Mouse (Mus musculus) liver, embryonic 14.5 days (tissue): ENCODE results near the gene Islr. TPM values are rescaled to one million over a fixed set of nuclear protein-coding genes. Genes with fewer than 3 reads are reported as not detected.

ENCODE experiments used
- ATAC-seq: fragments of 200-750 bp; cut with Nextera tagmentation; 2 replicates; pipeline ENCODE4 v1.8.0; 2017; ENCODE audit warnings: moderate number of reproducible peaks, mild to moderate bottlenecking, moderate library complexity; ENCODE audit not compliant: insufficient read depth
- DNase-seq, 3 experiments: peaks; one replicate each; pipeline ENCODE4 v3.0.0-alpha.2; 2012 to 2013; ENCODE audit warnings: low read depth in 3 of 3, low spot score in 3 of 3
- H3K27ac ChIP-seq: fragments of 300-500 bp; sonication (generic); 2 replicates; pipeline ENCODE4 v1.5.1; 2014; ENCODE audit warnings: moderate library complexity, mild to moderate bottlenecking, control low read depth, inconsistent platforms
- H3K27me3 ChIP-seq: fragments of 300-500 bp; sonication (generic); 2 replicates; pipeline ENCODE4 v1.6.1; 2014; ENCODE audit warnings: mild to moderate bottlenecking, low read length, moderate library complexity; ENCODE audit not compliant: control insufficient read depth, insufficient read depth
- H3K36me3 ChIP-seq: fragments of 300-500 bp; sonication (generic); replicated peaks from 2 replicates; pipeline ENCODE4 v1.6.1; 2014; ENCODE audit warnings: low read depth; ENCODE audit not compliant: control insufficient read depth, insufficient read depth
- H3K4me1 ChIP-seq, 2 experiments: fragments of 200-500 bp in 1 of 2; fragments of 300-500 bp in 1 of 2; sonication (generic) in 1 of 2; replicated peaks; 2 replicates each; pipeline ENCODE4 v1.6.1; 2012 to 2014; ENCODE audit warnings: antibody characterized with exemption in 1 of 2, inconsistent platforms in 1 of 2, low read length in 1 of 2; ENCODE audit not compliant: control insufficient read depth in 2 of 2, insufficient read depth in 2 of 2
- H3K4me2 ChIP-seq: fragments of 300-500 bp; sonication (generic); 2 replicates; pipeline ENCODE4 v1.6.1; 2014; ENCODE audit warnings: low read depth, mild to moderate bottlenecking, control low read depth, moderate library complexity
- H3K4me3 ChIP-seq, 2 experiments: fragments of 200-500 bp in 1 of 2; fragments of 300-500 bp in 1 of 2; sonication (generic) in 1 of 2; 2 replicates each; pipeline ENCODE4 v1.5.1; 2012 to 2014; ENCODE audit warnings: low read depth in 2 of 2, low read length in 2 of 2, mild to moderate bottlenecking in 2 of 2, control low read depth in 1 of 2, inconsistent platforms in 1 of 2, moderate library complexity in 1 of 2; ENCODE audit not compliant: insufficient read depth in 1 of 2
- H3K9ac ChIP-seq: fragments of 300-500 bp; sonication (generic); replicated peaks from 2 replicates; pipeline ENCODE4 v1.6.1; 2014; ENCODE audit warnings: mild to moderate bottlenecking, control low read depth, moderate library complexity
- H3K9me3 ChIP-seq: fragments of 300-500 bp; sonication (generic); 2 replicates; pipeline ENCODE4 v1.6.1; 2016; ENCODE audit warnings: low read length, mixed read lengths; ENCODE audit not compliant: control insufficient read depth
- CTCF ChIP-seq: IDR thresholded peaks from 2 replicates; pipeline ENCODE4 v1.5.1; 2016; ENCODE audit warnings: antibody characterized with exemption, low read depth, control low read depth
- EP300 ChIP-seq: IDR thresholded peaks from 2 replicates; pipeline ENCODE4 v1.6.1; 2016; ENCODE audit warnings: antibody characterized with exemption, low read depth
- WGBS: fragments of 180-500 bp; shearing (Covaris S2); extraction: QIAGEN DNeasy Blood & Tissue Kit; methylation state at CpG from one replicate; pipeline ENCODE4 v1.1.7; 2014; ENCODE audit not compliant: insufficient replicate concordance; 5-methylcytosine and 5-hydroxymethylcytosine counted together
- polyA plus RNA-seq, 2 experiments: library from polyadenylated mRNA; depleted of rRNA in 1 of 2; stranded (reverse) in 1 of 2; unstranded in 1 of 2; fragments of >200 nt; fragmentation: Nextera tagmentation in 1 of 2; extraction: Ambion mirVana in 1 of 2; gene quantifications; 2 replicates each; pipeline versions ENCODE4 v1.2.1 to v1.2.3; 2012 to 2014

Gene Islr
- polyA plus RNA-seq, 2 experiments: 1.1 to 3.6 TPM

- H3K36me3 ChIP-seq: no peaks in the 10 kb centered on the region
These were observed 73.2 kb downstream of the Islr start for GRCm38 (mm10) chr9:58130909-58131308.

GRCm38 (mm10) chr9:58129508-58129907 is 74.6 kb downstream of the Islr start:
- Histone ChIP-seq H3K4me2 (no peak overlapping the region), H3K27ac (no peak overlapping the region), H3K9ac (no peak overlapping the region), H3K9me3 (no peaks in the 10 kb centered on the region), H3K27me3 (peaks cover 16% of the 10 kb centered on the region), H3K4me1 (no peaks in the 10 kb centered on the region; a peak in 1 of 4 replicates), H3K4me3 (no peak overlapping the region), H3K36me3 (no peaks in the 10 kb centered on the region)
- 23% methylated on average over 8 of the region's 8 CpGs for WGBS
- no peak for DNase-seq
- TF ChIP-seq EP300 (no peak), CTCF (no peak)
- ATAC-seq: no peak

More at GRCm38 (mm10) chr9:58130909-58131308, 73.2 kb downstream of the Islr start:
- H3K9ac ChIP-seq: no peak overlapping the region
- no peak overlapping the region for H3K27ac ChIP-seq
- no peak overlapping the region for H3K4me2 ChIP-seq
- H3K9me3 ChIP-seq: no peaks in the 10 kb centered on the region
- H3K27me3 ChIP-seq: peaks cover 16% of the 10 kb centered on the region
- H3K4me3 ChIP-seq: no peak overlapping the region
- DNase-seq (no peak), ATAC-seq (no peak)
- no peaks in the 10 kb centered on the region for H3K4me1 ChIP-seq
- WGBS: 23% methylated on average over 3 of the region's 3 CpGs
- TF ChIP-seq CTCF (no peak), EP300 (no peak)

GRCm38 (mm10) chr9:58128926-58129413 is 75.1 kb downstream of the Islr start:
- Histone ChIP-seq H3K9ac (no peak overlapping the region), H3K36me3 (no peaks in the 10 kb centered on the region), H3K9me3 (no peaks in the 10 kb centered on the region), H3K4me2 (no peak overlapping the region), H3K27me3 (peaks cover 16% of the 10 kb centered on the region), H3K4me1 (no peaks in the 10 kb centered on the region; a peak in 1 of 4 replicates), H3K4me3 (no peak overlapping the region), H3K27ac (no peak overlapping the region)
- ATAC-seq (no peak), DNase-seq (no peak)
- TF ChIP-seq CTCF (no peak), EP300 (no peak)
- 13% methylated on average over 13 of the region's 13 CpGs for WGBS

GRCm38 (mm10) chr9:58125811-58126210 is 78.3 kb downstream of the Islr start:
- Histone ChIP-seq H3K4me3 (no peak overlapping the region), H3K4me2 (no peak overlapping the region), H3K9me3 (no peaks in the 10 kb centered on the region), H3K27ac (no peak overlapping the region), H3K27me3 (peaks cover 16% of the 10 kb centered on the region), H3K36me3 (no peaks in the 10 kb centered on the region), H3K9ac (no peak overlapping the region), H3K4me1 (no peaks in the 10 kb centered on the region; a peak in 1 of 4 replicates)
- TF ChIP-seq CTCF: no peak
- no peak for TF ChIP-seq EP300
- WGBS: 38% methylated on average over 4 of the region's 4 CpGs
- no peak for ATAC-seq
- no peak for DNase-seq

GRCm38 (mm10) chr9:58125085-58125484 is 79.0 kb downstream of the Islr start:
- peaks cover 14% of the 10 kb centered on the region for H3K27me3 ChIP-seq

More at GRCm38 (mm10) chr9:58125085-58125484, 79.0 kb downstream of the Islr start:
- ATAC-seq (no peak), DNase-seq (no peak)
- no peak overlapping the region for H3K9ac ChIP-seq
- H3K4me3 ChIP-seq: no peak overlapping the region
- 34% methylated on average over 3 of the region's 3 CpGs for WGBS
- no peaks in the 10 kb centered on the region for H3K9me3 ChIP-seq
- no peak overlapping the region for H3K4me2 ChIP-seq
- no peaks in the 10 kb centered on the region; a peak in 1 of 4 replicates for H3K4me1 ChIP-seq
- TF ChIP-seq EP300: no peak
- TF ChIP-seq CTCF: no peak
- H3K36me3 ChIP-seq: no peaks in the 10 kb centered on the region
- H3K27ac ChIP-seq: no peak overlapping the region
